Mouse (Mus musculus) embryonic fibroblast, embryonic 13.5 days (primary cell): ENCODE measurements at regions not wholly inside any gene's neighbourhood (a gene's known extent, or its start where the extent isn't known, plus 50 kb on each side); places are given as distances from the start of the nearest gene placed in this dataset.

Source experiments
- CTCF ChIP-seq: IDR thresholded peaks from 2 replicates; pipeline ENCODE4 v1.5.1; 2011; ENCODE audit warnings: mild to moderate bottlenecking, control low read depth, low read length, moderate library complexity, borderline replicate concordance; ENCODE audit not compliant: insufficient read depth
- POLR2A ChIP-seq: IDR thresholded peaks from 2 replicates; pipeline ENCODE4 v1.6.1; 2011; ENCODE audit warnings: low read depth, mild to moderate bottlenecking, control low read depth, low read length, moderate library complexity

GRCm38 (mm10) chr5:136620234-136620633, 52.9 kb upstream of the Cux1 start:
- no peak for TF ChIP-seq CTCF
- TF ChIP-seq POLR2A: no peak
